Mouse (Mus musculus) lung, embryonic 14.5 days (tissue): ENCODE measurements around the gene Defb25. TPM values are rescaled to one million over a fixed set of nuclear protein-coding genes. Genes with fewer than 3 reads are reported as not detected.

Source experiments
- ATAC-seq: fragments of 200-750 bp; cut with Nextera tagmentation; 2 replicates; pipeline ENCODE4 v1.8.0; 2017; ENCODE audit warnings: mild to moderate bottlenecking, moderate TSS enrichment, moderate library complexity; ENCODE audit not compliant: insufficient read depth
- DNase-seq: peaks from one replicate; pipeline ENCODE4 v3.0.0-alpha.2; 2015
- H3K27ac ChIP-seq: fragments of 300-500 bp; sonication (generic); 2 replicates; pipeline ENCODE4 v1.5.1; 2014; ENCODE audit warnings: low read depth, mild to moderate bottlenecking, moderate library complexity
- H3K27me3 ChIP-seq: fragments of 300-500 bp; sonication (generic); 2 replicates; pipeline ENCODE4 v1.6.1; 2014; ENCODE audit warnings: low read length, control low read depth; ENCODE audit not compliant: insufficient read depth
- H3K36me3 ChIP-seq: fragments of 300-500 bp; sonication (generic); 2 replicates; pipeline ENCODE4 v1.6.1; 2014; ENCODE audit warnings: control low read depth; ENCODE audit not compliant: insufficient read depth
- H3K4me1 ChIP-seq: fragments of 300-500 bp; sonication (generic); 2 replicates; pipeline ENCODE4 v1.6.1; 2014; ENCODE audit warnings: antibody characterized with exemption, control low read depth; ENCODE audit not compliant: insufficient read depth
- H3K4me2 ChIP-seq: fragments of 300-500 bp; sonication (generic); 2 replicates; pipeline ENCODE4 v1.6.1; 2014; ENCODE audit warnings: mild to moderate bottlenecking
- H3K4me3 ChIP-seq: fragments of 300-500 bp; sonication (generic); 2 replicates; pipeline ENCODE4 v1.5.1; 2014; ENCODE audit warnings: low read depth, low read length
- H3K9ac ChIP-seq: fragments of 300-500 bp; sonication (generic); 2 replicates; pipeline ENCODE4 v1.6.1; 2014
- H3K9me3 ChIP-seq: fragments of 300-500 bp; sonication (generic); 2 replicates; pipeline ENCODE4 v1.6.1; 2016; ENCODE audit warnings: low read depth, low read length, control low read depth
- CTCF ChIP-seq: IDR thresholded peaks from 2 replicates; pipeline ENCODE4 v1.5.1; 2016; ENCODE audit warnings: antibody characterized with exemption, low read depth
- WGBS: fragments of 180-500 bp; shearing (Covaris S2); extraction: QIAGEN DNeasy Blood & Tissue Kit; methylation state at CpG from one replicate; pipeline ENCODE4 v1.1.7; 2014; 5-methylcytosine and 5-hydroxymethylcytosine counted together
- polyA plus RNA-seq: library from polyadenylated mRNA; unstranded; fragments of >200 nt; fragmentation: Nextera tagmentation; extraction: Ambion mirVana; gene quantifications from 2 replicates; pipeline ENCODE4 v1.2.1, GENCODE M21; 2014

Defb25 gene
- polyA plus RNA-seq, 1 experiment from 2014 or later, result 0.86 TPM

GRCm38 (mm10) chr2:152628066-152628465 is 5.2 kb upstream of the Defb25 start:
- Histone ChIP-seq H3K4me2 (peak overlapping the region; percentile 83; the same call in 1 of the 2 replicates), H3K4me3 (peak overlapping the region; percentile 51; the same call in 1 of the 2 replicates), H3K27me3 (peaks cover 34% of the 10 kb centered on the region), H3K9ac (no peak overlapping the region; the same call in 1 of the 2 replicates), H3K9me3 (no peaks in the 10 kb centered on the region), H3K4me1 (no peaks in the 10 kb centered on the region), H3K27ac (no peak overlapping the region), H3K36me3 (no peaks in the 10 kb centered on the region)
- DNase-seq (no peak), ATAC-seq (no peak)
- WGBS, result 45% methylated on average over 17 of the region's 17 CpGs
- TF ChIP-seq CTCF, result no peak

GRCm38 (mm10) chr2:152626774-152627591 is 4.1 kb upstream of the Defb25 start, which contains the start of gene Rem1:
Gene Rem1 (plus strand): TSS chr2:152626951.
- Histone ChIP-seq H3K4me3 (peak within 1 kb of the TSS; percentile 51), H3K36me3 (no peaks in the 10 kb centered on the region), H3K9me3 (no peaks in the 10 kb centered on the region), H3K27me3 (peaks cover 34% of the 10 kb centered on the region), H3K4me2 (peak within 1 kb of the TSS; percentile 83), H3K9ac (peak within 1 kb of the TSS; percentile 59), H3K4me1 (no peaks in the 10 kb centered on the region), H3K27ac (0 out of 2 replicates have a peak within 1 kb of the TSS, but pooled peaks have one; percentile 4)
- DNase-seq, result peak; percentile 46
- no peak for TF ChIP-seq CTCF
- peak; percentile 73 for ATAC-seq
- 1% methylated on average over 56 of the region's 59 CpGs for WGBS

GRCm38 (mm10) chr2:152625256-152625655 is 2.4 kb upstream of the Defb25 start:
- WGBS, result 19% methylated on average over 1 of the region's 1 CpGs
- ATAC-seq, result no peak
- Histone ChIP-seq H3K4me1 (no peaks in the 10 kb centered on the region), H3K36me3 (no peaks in the 10 kb centered on the region), H3K27me3 (peaks cover 34% of the 10 kb centered on the region), H3K4me3 (no peak overlapping the region), H3K4me2 (no peak overlapping the region), H3K9ac (no peak overlapping the region), H3K27ac (no peak overlapping the region), H3K9me3 (no peaks in the 10 kb centered on the region)
- TF ChIP-seq CTCF, result no peak
- DNase-seq, result no peak

GRCm38 (mm10) chr2:152624566-152624965 is 1.7 kb upstream of the Defb25 start:
- H3K4me2 ChIP-seq, result no peak overlapping the region
- no peak overlapping the region for H3K4me3 ChIP-seq
- H3K9ac ChIP-seq, result no peak overlapping the region
- no peaks in the 10 kb centered on the region for H3K9me3 ChIP-seq
- no peak overlapping the region for H3K27ac ChIP-seq
- no peaks in the 10 kb centered on the region for H3K4me1 ChIP-seq
- H3K27me3 ChIP-seq, result peaks cover 34% of the 10 kb centered on the region
- DNase-seq (no peak), ATAC-seq (no peak)
- H3K36me3 ChIP-seq, result no peaks in the 10 kb centered on the region
- TF ChIP-seq CTCF, result no peak
- WGBS, result 80% methylated on average over 2 of the region's 2 CpGs

- H3K27ac ChIP-seq, result no peak overlapping the region
- no peaks in the 10 kb centered on the region for H3K9me3 ChIP-seq
- WGBS, result 85% methylated on average over 13 of the region's 13 CpGs
- TF ChIP-seq CTCF, result no peak
- peaks cover 16% of the 10 kb centered on the region for H3K27me3 ChIP-seq
- H3K36me3 ChIP-seq, result no peaks in the 10 kb centered on the region
- no peaks in the 10 kb centered on the region for H3K4me1 ChIP-seq
- H3K4me2 ChIP-seq, result no peak overlapping the region
- ATAC-seq (no peak), DNase-seq (no peak)
- no peak overlapping the region for H3K9ac ChIP-seq
- H3K4me3 ChIP-seq, result no peak overlapping the region
Observed at GRCm38 (mm10) chr2:152622151-152622550, 702 bp downstream of the Defb25 start.

GRCm38 (mm10) chr2:152620367-152621134 is 2.3 kb downstream of the Defb25 start:
- no peak for TF ChIP-seq CTCF
- Histone ChIP-seq H3K4me3 (no peak overlapping the region), H3K27me3 (no peaks in the 10 kb centered on the region), H3K27ac (no peak overlapping the region), H3K4me2 (no peak overlapping the region), H3K9me3 (no peaks in the 10 kb centered on the region), H3K4me1 (no peaks in the 10 kb centered on the region), H3K9ac (no peak overlapping the region), H3K36me3 (no peaks in the 10 kb centered on the region)
- ATAC-seq (no peak), DNase-seq (no peak)
- 65% methylated on average over 9 of the region's 9 CpGs for WGBS

DNA sequence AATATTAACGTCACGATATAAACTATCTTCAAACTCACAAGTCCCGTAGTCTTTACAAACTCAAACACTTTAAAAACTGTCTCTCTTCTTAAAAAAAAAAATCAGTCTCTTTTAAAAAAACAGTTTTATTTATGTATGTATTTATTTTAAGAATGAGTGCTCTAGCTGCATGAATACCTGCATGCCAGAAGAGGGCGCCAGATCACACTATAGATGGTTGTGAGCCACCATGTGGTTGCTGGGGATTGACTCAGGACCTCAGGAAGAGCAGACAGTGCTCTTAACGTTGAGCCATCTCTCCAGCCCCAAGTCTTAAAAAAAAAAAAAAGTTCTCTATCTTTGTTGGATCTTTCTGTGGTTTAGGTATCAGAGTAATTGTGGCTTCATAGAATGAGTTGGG is 5.5 kb downstream of the Defb25 start:
- ATAC-seq, result no peak
- no peaks in the 10 kb centered on the region for H3K36me3 ChIP-seq

More for the DNA sequence above, 5.5 kb downstream of the Defb25 start:
- no peaks in the 10 kb centered on the region for H3K27me3 ChIP-seq
- no peak overlapping the region for H3K4me3 ChIP-seq
- WGBS, result 57% methylated on average over 5 of the region's 5 CpGs
- no peak overlapping the region for H3K4me2 ChIP-seq
- H3K4me1 ChIP-seq, result no peaks in the 10 kb centered on the region
- H3K9me3 ChIP-seq, result no peaks in the 10 kb centered on the region
- no peak for DNase-seq
- no peak overlapping the region for H3K27ac ChIP-seq
- TF ChIP-seq CTCF, result peak; percentile 54
- no peak overlapping the region for H3K9ac ChIP-seq
